9 mouse cellular contexts compared by ENCODE assay signal in genomic region chr10:127721671-127722418, GRCm38 (mm10). TPM values are rescaled to one million over a fixed set of nuclear protein-coding genes. Genes with fewer than 3 reads are reported as not detected.
DNase-seq lines count a peak whose midpoint lies in the region; ATAC-seq and TF ChIP-seq lines count a peak whose summit lies in the region.
"Had no signal": no experiment of that assay in that cellular context is flagged by ENCODE, and none has a peak within 500 bp of the region (broad histone marks: within the 10 kb centered on the region; RNA-seq: fewer than 3 reads in every experiment).

No protein-coding gene starts in this region.

- peak; percentile 55; the same call in 1 of the 2 replicates for ATAC-seq in forebrain, embryonic 13.5 days
- ATAC-seq in hindbrain, embryonic 15.5 days (ENCODE audit: low FRiP score, low read depth): peak; percentile 66; the same call in 1 of the 2 replicates
- ATAC-seq in neural tube, embryonic 14.5 days (ENCODE audit: low read depth): peak; percentile 51; the same call in 1 of the 2 replicates

- H3K9me3 ChIP-seq in forebrain, embryonic 13.5 days (replicated peaks): no peaks in the 10 kb centered on the region
- no peaks in the 10 kb centered on the region for H3K9me3 ChIP-seq in hindbrain, embryonic 15.5 days
- no peaks in the 10 kb centered on the region for H3K9me3 ChIP-seq in neural tube, embryonic 14.5 days (ENCODE audit: control insufficient read depth, low read length)
- H3K9me3 ChIP-seq: G1E had no signal

- H3K27ac ChIP-seq in left cerebral cortex, adult 2 months: peak overlapping the region; percentile 64
- H3K27ac ChIP-seq in forebrain, embryonic 13.5 days: no peak overlapping the region
- H3K27ac ChIP-seq in hindbrain, embryonic 15.5 days (replicated peaks): no peak overlapping the region
- no peak overlapping the region for H3K27ac ChIP-seq in neural tube, embryonic 14.5 days (ENCODE audit: low read depth, low read length)

- peak overlapping the region; percentile 48; the same call in 1 of the 2 replicates for H3K9ac ChIP-seq in forebrain, embryonic 13.5 days
- no peak overlapping the region for H3K9ac ChIP-seq in hindbrain, embryonic 15.5 days
- peak overlapping the region; percentile 32; the same call in 1 of the 2 replicates for H3K9ac ChIP-seq in neural tube, embryonic 14.5 days (replicated peaks; ENCODE audit: low read depth, low read length)

- H3K4me2 ChIP-seq in forebrain, embryonic 13.5 days: peak overlapping the region; percentile 43
- H3K4me2 ChIP-seq in hindbrain, embryonic 15.5 days: peak overlapping the region; percentile 35
- peak overlapping the region; percentile 34 for H3K4me2 ChIP-seq in neural tube, embryonic 14.5 days (ENCODE audit: low read depth, low read length)

- peak in 1 of 2 experiments; percentile 22 for DNase-seq in left cerebral cortex, adult 2 months (ENCODE audit: extremely low spot score in 1 of 2, low spot score in 2 of 2)
- DNase-seq in left cerebral cortex, postnatal 10 days (ENCODE audit: extremely low spot score in 1 of 2, low spot score in 2 of 2): no peak
- DNase-seq in urinary bladder, postnatal 14 days (ENCODE audit: low spot score): no peak
- no peak for DNase-seq in layer of hippocampus, adult 9-10 months (ENCODE audit: low spot score)
- DNase-seq in gastrocnemius, postnatal 14 days: no peak

- intact Hi-C loops in left cerebral cortex, adult 2 months (cut with DNase I): no loop called here
- intact Hi-C loops in left cerebral cortex, postnatal 10 days (cut with DNase I): no loop called here
- intact Hi-C loops in gastrocnemius, postnatal 14 days (cut with DNase I; ENCODE audit: low total_unique reads): no loop called here

- peaks cover 27% of the 10 kb centered on the region for H3K4me1 ChIP-seq in forebrain, embryonic 13.5 days
- peaks cover 19% of the 10 kb centered on the region for H3K4me1 ChIP-seq in hindbrain, embryonic 15.5 days (replicated peaks)
- peaks cover 11% of the 10 kb centered on the region; the same call in 1 of the 2 replicates for H3K4me1 ChIP-seq in neural tube, embryonic 14.5 days (ENCODE audit: control insufficient read depth, insufficient read depth, low read length)

- peaks cover 52% of the 10 kb centered on the region for H3K27me3 ChIP-seq in forebrain, embryonic 13.5 days
- no peaks in the 10 kb centered on the region for H3K27me3 ChIP-seq in hindbrain, embryonic 15.5 days
- H3K27me3 ChIP-seq in neural tube, embryonic 14.5 days (ENCODE audit: control insufficient read depth, insufficient read depth, low read length): no peaks in the 10 kb centered on the region

- H3K36me3 ChIP-seq in forebrain, embryonic 13.5 days (ENCODE audit: poor library complexity, severe bottlenecking): no peaks in the 10 kb centered on the region
- H3K36me3 ChIP-seq in hindbrain, embryonic 15.5 days: no peaks in the 10 kb centered on the region
- H3K36me3 ChIP-seq in neural tube, embryonic 14.5 days (ENCODE audit: control insufficient read depth, insufficient read depth, low read length): no peaks in the 10 kb centered on the region
- H3K36me3 ChIP-seq: G1E had no signal

- TF ChIP-seq CTCF in left cerebral cortex, adult 2 months (IDR thresholded peaks at IDR 0.05): no peak

- 12% methylated on average over 20 of the region's 20 CpGs for WGBS in forebrain, embryonic 13.5 days
- 13% methylated on average over 20 of the region's 20 CpGs for WGBS in hindbrain, embryonic 15.5 days
- 9% methylated on average over 20 of the region's 20 CpGs for WGBS in neural tube, embryonic 14.5 days

- 0 out of 2 replicates have a peak overlapping the region, but pooled peaks have one; percentile 7 for H3K4me3 ChIP-seq in left cerebral cortex, adult 2 months
- 0 out of 2 replicates have a peak overlapping the region, but pooled peaks have one; percentile 6 for H3K4me3 ChIP-seq in forebrain, embryonic 13.5 days
- no peak overlapping the region for H3K4me3 ChIP-seq in hindbrain, embryonic 15.5 days
- H3K4me3 ChIP-seq in neural tube, embryonic 14.5 days (ENCODE audit: low read depth, low read length): no peak overlapping the region

RNA-seq across cellular contexts. Expression of gene Tac2, which starts 2.4 kb away (rescaled TPM):
- total RNA-seq in left cerebral cortex, adult 2 months (2021): 10 to 100 TPM; 13.9 to 14.9 TPM
- 10 to 100 TPM; 14.5 to 17.8 TPM for total RNA-seq in left cerebral cortex, postnatal 10 days (2021)
- polyA plus RNA-seq in forebrain, embryonic 13.5 days (2015; fragmentation: Nextera tagmentation; extraction: Ambion mirVana): 0.35 TPM in 1 of 2 replicates, not detected in the other
- polyA plus RNA-seq in hindbrain, embryonic 15.5 days (2015; fragmentation: Nextera tagmentation; extraction: Ambion mirVana): 0.42 and 1.2 TPM in 2 replicates
- polyA plus RNA-seq in neural tube, embryonic 14.5 days (2014; fragmentation: Nextera tagmentation; extraction: Ambion mirVana): 0.32 TPM in 1 of 2 replicates, not detected in the other
- total RNA-seq in gastrocnemius, postnatal 14 days (2021): not detected
- total RNA-seq: G1E had no signal
- polyA plus RNA-seq: G1E had no signal

RNA-seq across cellular contexts. Expression of gene Myo1a, which starts 16.9 kb away (rescaled TPM):
- 1 to 10 TPM; 1.2 to 1.4 TPM for total RNA-seq in left cerebral cortex, adult 2 months (2021)
- under 1 TPM; 0.28 TPM for total RNA-seq in left cerebral cortex, postnatal 10 days (2021)
- 0.60 and 0.83 TPM in 2 replicates for polyA plus RNA-seq in forebrain, embryonic 13.5 days (2015; fragmentation: Nextera tagmentation; extraction: Ambion mirVana)
- 0.72 and 0.77 TPM in 2 replicates for polyA plus RNA-seq in hindbrain, embryonic 15.5 days (2015; fragmentation: Nextera tagmentation; extraction: Ambion mirVana)
- polyA plus RNA-seq in neural tube, embryonic 14.5 days (2014; fragmentation: Nextera tagmentation; extraction: Ambion mirVana): 0.28 and 1.1 TPM in 2 replicates
- under 1 TPM; 0.18 to 0.53 TPM for total RNA-seq in gastrocnemius, postnatal 14 days (2021)

RNA-seq across cellular contexts. Expression of gene Zbtb39, which starts 17.5 kb away (rescaled TPM):
- total RNA-seq in left cerebral cortex, adult 2 months (2021): 10 to 100 TPM in 1 of 2 experiments, 1 to 10 TPM in 1; 9.8 to 10.3 TPM
- 1 to 10 TPM; 8.8 to 10.0 TPM for total RNA-seq in left cerebral cortex, postnatal 10 days (2021)
- 4.3 TPM in 2 replicates for polyA plus RNA-seq in forebrain, embryonic 13.5 days (2015; fragmentation: Nextera tagmentation; extraction: Ambion mirVana)
- polyA plus RNA-seq in hindbrain, embryonic 15.5 days (2015; fragmentation: Nextera tagmentation; extraction: Ambion mirVana): 3.2 and 4.1 TPM in 2 replicates
- 4.8 TPM in 2 replicates for polyA plus RNA-seq in neural tube, embryonic 14.5 days (2014; fragmentation: Nextera tagmentation; extraction: Ambion mirVana)
- 1 to 10 TPM; 4.7 to 4.9 TPM for total RNA-seq in gastrocnemius, postnatal 14 days (2021)

RNA-seq across cellular contexts. Expression of gene Gpr182, which starts 29.7 kb away (rescaled TPM):
- 1 to 10 TPM; 1.5 to 2.8 TPM for total RNA-seq in left cerebral cortex, adult 2 months (2021)
- 1 to 10 TPM; 1.3 to 1.6 TPM for total RNA-seq in left cerebral cortex, postnatal 10 days (2021)
- 0.39 and 0.48 TPM in 2 replicates for polyA plus RNA-seq in forebrain, embryonic 13.5 days (2015; fragmentation: Nextera tagmentation; extraction: Ambion mirVana)
- 1.8 TPM in 2 replicates for polyA plus RNA-seq in hindbrain, embryonic 15.5 days (2015; fragmentation: Nextera tagmentation; extraction: Ambion mirVana)
- polyA plus RNA-seq in neural tube, embryonic 14.5 days (2014; fragmentation: Nextera tagmentation; extraction: Ambion mirVana): 0.13 and 0.33 TPM in 2 replicates
- under 1 TPM; 0.47 to 0.80 TPM for total RNA-seq in gastrocnemius, postnatal 14 days (2021)
- total RNA-seq: G1E had no signal
- polyA plus RNA-seq: G1E had no signal

RNA-seq across cellular contexts. Expression of gene Rdh1, which starts 37.7 kb away (rescaled TPM):
- under 1 TPM; 0.23 to 0.28 TPM for total RNA-seq in left cerebral cortex, adult 2 months (2021)
- total RNA-seq in left cerebral cortex, postnatal 10 days (2021): under 1 TPM; 0.19 to 0.28 TPM
- not detected in 2 replicates for polyA plus RNA-seq in forebrain, embryonic 13.5 days (2015; fragmentation: Nextera tagmentation; extraction: Ambion mirVana)
- polyA plus RNA-seq in hindbrain, embryonic 15.5 days (2015; fragmentation: Nextera tagmentation; extraction: Ambion mirVana): 0.08 TPM in 1 of 2 replicates, not detected in the other
- not detected in 2 replicates for polyA plus RNA-seq in neural tube, embryonic 14.5 days (2014; fragmentation: Nextera tagmentation; extraction: Ambion mirVana)
- total RNA-seq in gastrocnemius, postnatal 14 days (2021): under 1 TPM in 1 of 2 experiments, not detected in 1; 0.16 TPM
- polyA plus RNA-seq: G1E had no signal

Comparison
In these comparisons a context has a peak if more than half of its experiments do, and no peak if none do; other contexts are left out.
1. H3K4me3 ChIP-seq: peak in left cerebral cortex, adult 2 months (single experiment) and forebrain, embryonic 13.5 days (single experiment); none in hindbrain, embryonic 15.5 days (single experiment) and neural tube, embryonic 14.5 days (single experiment).
2. RNA of gene Tac2, which starts 2.4 kb away (total RNA-seq): 14.5 to 17.8 TPM in left cerebral cortex, postnatal 10 days and 13.9 to 14.9 TPM in left cerebral cortex, adult 2 months; not detected in gastrocnemius, postnatal 14 days; every median in the first group is over 10 times any median in the second.
3. Peak in every context shown above with its lines, with median percentiles within 50 percentile points of each other: ATAC-seq and H3K4me2 ChIP-seq.